Mouse (Mus musculus) cerebellum, adult 2 months (tissue): ENCODE measurements around the gene Synm.

Experiments
- CTCF ChIP-seq: fragments of 200-500 bp; IDR thresholded peaks from 2 replicates; pipeline ENCODE4 v1.5.1; 2011; ENCODE audit warnings: low read depth, mild to moderate bottlenecking, control low read depth, low read length, moderate library complexity, borderline replicate concordance; ENCODE audit not compliant: insufficient read depth
- POLR2A ChIP-seq: fragments of 200-500 bp; IDR thresholded peaks from 2 replicates; pipeline ENCODE4 v1.6.1; 2011; ENCODE audit warnings: low read length, control low read depth, borderline replicate concordance; ENCODE audit not compliant: insufficient read depth

- TF ChIP-seq CTCF (no peak), POLR2A (no peak)
Measured at GRCm38 (mm10) chr7:67776636-67777305, 17.2 kb upstream of the Synm start.
